Mouse (Mus musculus): ENCODE data around the gene Fxyd6.

The Fxyd6 gene

DNA sequence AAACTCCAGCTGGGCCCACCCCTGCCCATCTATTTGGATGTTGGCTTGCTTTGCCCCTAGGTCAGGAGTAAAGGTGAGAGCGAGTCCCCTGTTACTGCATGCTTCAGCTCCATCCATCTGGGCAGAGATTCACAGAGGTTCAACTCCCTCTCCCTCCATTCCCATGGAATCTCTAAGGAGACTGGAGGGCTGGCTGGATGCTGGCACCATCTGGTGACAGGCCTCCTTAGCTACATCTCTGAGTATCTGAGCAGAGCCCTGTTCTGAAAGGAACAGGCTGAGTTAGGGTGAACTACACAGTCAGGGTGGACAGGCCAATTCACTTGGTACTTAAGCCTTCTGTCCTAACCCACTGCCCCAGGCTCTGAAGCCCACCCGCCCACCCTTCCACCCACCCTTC, 40.6 kb downstream of the Fxyd6 start:
- no peak for DNase-seq (ENCODE audit: extremely low read depth, insufficient read length, low spot score)

DNA sequence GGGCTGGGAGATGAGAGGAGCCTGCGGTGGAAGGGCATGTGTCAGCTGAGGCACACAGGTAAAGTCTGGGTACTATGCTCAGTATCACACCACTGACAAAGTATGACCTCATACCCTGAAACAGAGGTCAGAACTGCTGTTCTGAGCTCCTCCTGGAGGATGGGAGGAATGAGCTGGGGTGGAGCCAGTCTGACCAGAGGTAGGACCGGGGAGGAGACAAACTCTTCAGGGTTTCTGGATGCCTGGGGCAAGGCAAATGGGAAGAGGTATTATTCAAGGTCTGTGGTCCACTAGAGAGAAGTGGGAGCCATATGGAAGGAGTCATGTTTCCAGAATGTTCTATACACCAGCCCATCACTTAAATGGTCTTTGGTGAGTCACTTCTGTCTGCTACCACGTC, 41.1 kb downstream of the Fxyd6 start:
- DNase-seq (ENCODE audit: extremely low read depth, insufficient read length, low spot score) = no peak

GRCm38 (mm10) chr9:45411803-45412202, 41.8 kb downstream of the Fxyd6 start:
- DNase-seq (ENCODE audit: extremely low read depth, insufficient read length, low spot score) = no peak

DNA sequence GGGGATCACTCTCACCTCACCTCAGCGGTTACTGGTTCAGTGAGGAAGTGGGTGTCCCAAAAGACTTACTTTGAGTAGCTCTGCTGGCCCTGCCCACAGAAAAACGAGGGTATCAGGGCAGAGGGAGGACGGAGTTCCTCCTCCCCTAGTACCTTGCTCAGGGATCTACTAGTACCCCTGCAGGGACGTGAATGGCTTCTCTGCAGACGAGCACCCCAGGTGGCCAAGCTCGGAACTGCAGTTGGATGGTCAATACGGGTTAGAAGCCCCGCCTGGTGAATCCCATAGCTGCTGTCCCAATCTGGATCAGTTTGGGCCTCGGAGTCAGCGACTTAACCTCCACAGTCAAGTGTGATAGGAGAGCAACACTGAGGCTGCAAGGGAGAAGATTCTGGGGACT, 42.3 kb downstream of the Fxyd6 start:
- DNase-seq (ENCODE audit: extremely low read depth, insufficient read length, low spot score) = peak; percentile 28

- no peak for DNase-seq (ENCODE audit: extremely low read depth, insufficient read length, low spot score)
These were observed 42.9 kb downstream of the Fxyd6 start for GRCm38 (mm10) chr9:45412700-45413477.

- DNase-seq (ENCODE audit: extremely low read depth, insufficient read length, low spot score) = no peak
These were observed 43.6 kb downstream of the Fxyd6 start for GRCm38 (mm10) chr9:45413478-45414140.

DNA sequence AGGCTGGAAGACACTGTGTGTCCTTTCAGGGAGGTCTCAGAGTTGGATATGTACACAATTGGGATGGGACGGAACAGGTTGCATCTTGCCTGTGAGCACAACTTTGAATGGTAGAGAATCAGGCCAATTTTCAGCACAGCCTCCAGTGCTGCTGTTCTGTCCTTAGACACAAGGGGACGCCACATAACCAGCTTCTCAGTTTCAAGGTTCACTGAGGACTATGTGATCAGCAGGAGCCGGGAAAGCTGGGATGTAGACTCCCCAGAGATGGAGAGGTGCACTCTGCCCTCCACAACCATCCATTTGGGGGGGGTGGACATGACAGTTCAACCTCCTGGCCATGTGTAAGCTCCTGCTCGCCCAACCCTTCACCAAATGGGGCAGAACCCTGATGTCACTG, 45.9 kb downstream of the Fxyd6 start:
- DNase-seq (ENCODE audit: extremely low read depth, insufficient read length, low spot score) = peak; percentile 27

DNA sequence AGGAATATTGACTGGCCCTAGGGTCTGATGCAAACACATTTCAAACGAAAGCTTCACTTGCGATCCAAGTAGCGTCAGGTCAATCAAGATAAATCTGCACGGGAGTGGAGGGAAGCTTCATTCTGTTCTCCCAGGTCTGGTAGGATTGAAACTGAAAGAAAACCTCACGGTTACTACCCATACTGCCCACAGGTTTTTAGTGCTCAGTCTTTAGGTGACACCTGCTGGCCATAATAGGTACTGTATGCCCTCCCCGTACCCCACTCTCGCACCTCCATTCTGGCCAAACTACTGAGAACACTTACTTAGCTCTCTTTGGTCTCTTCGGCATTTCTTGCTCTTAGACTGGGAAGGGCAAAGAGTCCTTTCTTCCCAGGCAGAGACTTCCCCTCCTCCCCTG, 47.3 kb downstream of the Fxyd6 start:
- no peak for DNase-seq (ENCODE audit: extremely low read depth, insufficient read length, low spot score)

DNA sequence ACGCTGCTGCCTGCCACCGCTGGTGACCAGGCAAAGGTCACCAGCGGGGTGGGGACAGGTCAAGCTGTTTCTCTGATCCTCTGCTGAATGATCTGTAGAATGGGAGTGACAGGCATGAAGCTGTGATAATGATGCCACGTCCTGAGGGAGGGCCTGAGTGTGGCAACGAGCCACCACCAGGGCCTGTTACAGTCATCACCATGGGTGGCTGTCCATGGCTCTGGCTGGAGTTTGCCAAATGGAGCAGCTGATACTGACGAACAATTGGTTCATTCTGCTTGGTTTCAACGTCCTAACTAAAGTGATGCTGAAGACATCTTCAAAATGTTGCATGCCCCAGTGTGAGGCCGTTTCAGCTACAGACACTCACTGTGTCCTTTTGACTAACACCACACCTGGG, 48.3 kb downstream of the Fxyd6 start:
- no peak for DNase-seq (ENCODE audit: extremely low read depth, insufficient read length, low spot score)

- no peak for DNase-seq (ENCODE audit: extremely low read depth, insufficient read length, low spot score)
These were observed 51.2 kb downstream of the Fxyd6 start for GRCm38 (mm10) chr9:45421209-45421608.

- DNase-seq (ENCODE audit: extremely low read depth, insufficient read length, low spot score) = no peak
These were observed 52.8 kb downstream of the Fxyd6 start for GRCm38 (mm10) chr9:45422761-45423298.

DNA sequence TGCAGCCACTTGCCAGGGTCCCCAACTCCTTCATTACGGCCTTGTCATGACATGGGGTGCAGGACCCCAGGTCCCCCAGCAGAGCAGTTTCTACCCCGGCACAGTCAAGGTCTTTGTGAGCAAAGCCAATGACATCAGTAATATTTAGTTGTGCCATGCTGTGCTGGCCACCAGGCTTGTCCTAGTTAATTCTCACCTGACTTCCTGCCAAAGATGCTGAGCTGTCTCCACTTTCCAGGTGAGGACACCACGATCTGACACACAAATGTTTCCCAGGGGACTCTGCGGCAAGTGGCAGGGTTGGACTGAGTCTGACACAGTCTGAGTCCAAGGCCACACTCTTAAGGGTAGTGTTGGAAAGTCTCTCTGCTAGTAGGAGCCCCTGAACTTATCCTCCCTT, 56.5 kb downstream of the Fxyd6 start, which contains the start of gene Dscaml1:
TSS of gene Dscaml1 (plus strand) at position 173 of the 400 bp plus-strand sequence.
- no peak for DNase-seq (ENCODE audit: extremely low read depth, insufficient read length, low spot score)

GRCm38 (mm10) chr9:45429392-45429791, 59.4 kb downstream of the Fxyd6 start:
- no peak for DNase-seq (ENCODE audit: extremely low read depth, insufficient read length, low spot score)

- DNase-seq (ENCODE audit: extremely low read depth, insufficient read length, low spot score) = no peak
These were observed 60.1 kb downstream of the Fxyd6 start for GRCm38 (mm10) chr9:45429951-45430697.

GRCm38 (mm10) chr9:45430698-45430959, 60.6 kb downstream of the Fxyd6 start:
- no peak for DNase-seq (ENCODE audit: extremely low read depth, insufficient read length, low spot score)

DNA sequence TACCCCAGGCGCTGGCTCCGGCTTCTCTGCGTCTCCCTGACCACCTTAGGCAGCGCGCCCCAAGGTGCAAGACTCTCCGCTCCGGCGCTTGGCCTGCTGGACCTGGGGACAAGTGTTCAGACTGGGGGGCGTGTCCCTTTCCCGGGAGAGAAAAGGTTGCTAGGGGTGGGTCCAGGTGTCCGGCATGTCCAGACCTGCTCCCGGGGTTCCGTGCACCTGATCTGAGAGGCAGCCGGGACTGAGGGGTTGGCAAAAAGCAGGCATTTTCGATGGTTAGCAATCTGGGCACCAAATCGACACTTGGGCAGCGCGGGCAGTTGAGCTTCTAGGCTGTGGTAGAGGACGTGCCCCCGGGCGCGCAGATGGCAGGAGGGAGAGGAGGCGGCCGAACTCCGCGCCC, 61.2 kb downstream of the Fxyd6 start:
- no peak for DNase-seq (ENCODE audit: extremely low read depth, insufficient read length, low spot score)

DNA sequence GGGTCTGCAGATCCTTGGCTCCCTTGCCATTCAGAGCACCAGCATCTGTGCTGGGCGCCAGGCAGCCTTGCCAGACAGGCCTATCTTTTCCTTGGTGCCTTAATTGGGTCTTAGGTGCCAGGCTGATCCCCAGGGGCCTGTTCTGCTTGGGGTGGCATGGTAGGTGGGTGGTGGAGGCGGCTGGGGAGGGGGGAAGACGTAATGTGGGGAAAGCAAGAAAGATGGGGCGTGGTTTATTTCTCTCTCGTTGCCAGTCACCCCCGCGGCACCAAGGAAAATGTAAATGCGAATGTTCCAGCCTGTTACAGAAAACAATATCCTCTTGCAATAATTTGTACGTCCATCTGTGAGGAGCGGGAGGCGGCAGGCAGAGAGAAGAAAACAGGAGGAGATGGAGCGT, 62.7 kb downstream of the Fxyd6 start:
- no peak for DNase-seq (ENCODE audit: extremely low read depth, insufficient read length, low spot score)

DNA sequence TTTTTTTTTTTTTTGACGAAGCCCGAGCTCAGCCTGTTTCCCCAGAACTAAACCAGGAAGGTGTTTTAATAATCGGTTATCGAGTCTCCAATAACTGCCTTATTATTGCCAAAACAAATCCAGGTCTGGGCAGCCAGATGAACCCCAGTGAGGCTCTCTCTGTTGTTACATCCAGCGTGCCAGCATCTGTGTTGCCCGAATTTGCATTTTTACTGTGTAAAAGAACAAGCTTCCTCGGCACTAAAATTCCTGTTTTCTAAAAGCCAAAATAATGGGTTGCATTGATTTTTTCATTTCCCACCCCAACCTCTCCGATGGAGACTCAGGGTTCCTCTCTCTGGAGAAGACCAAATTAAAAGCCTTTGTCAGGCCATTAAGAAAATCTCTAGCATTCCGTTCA, 63.1 kb downstream of the Fxyd6 start:
- DNase-seq (ENCODE audit: extremely low read depth, insufficient read length, low spot score) = no peak

GRCm38 (mm10) chr9:45434171-45434570, 64.2 kb downstream of the Fxyd6 start:
- no peak for DNase-seq (ENCODE audit: extremely low read depth, insufficient read length, low spot score)

GRCm38 (mm10) chr9:45439025-45439424, 69.0 kb downstream of the Fxyd6 start:
- no peak for DNase-seq (ENCODE audit: extremely low read depth, insufficient read length, low spot score)

- DNase-seq (ENCODE audit: extremely low read depth, insufficient read length, low spot score) = no peak
These were observed 70.2 kb downstream of the Fxyd6 start for GRCm38 (mm10) chr9:45440083-45440784.

Measured in 3134 (cell line).